Mouse (Mus musculus) telencephalon, adult 2 months (tissue): ENCODE data around the gene Pnma1.

Source experiments
- DNase-seq: peaks from one replicate; pipeline ENCODE4 v3.0.0-alpha.2; 2011; ENCODE audit warnings: low read depth, low spot score

Pnma1 gene

DNA sequence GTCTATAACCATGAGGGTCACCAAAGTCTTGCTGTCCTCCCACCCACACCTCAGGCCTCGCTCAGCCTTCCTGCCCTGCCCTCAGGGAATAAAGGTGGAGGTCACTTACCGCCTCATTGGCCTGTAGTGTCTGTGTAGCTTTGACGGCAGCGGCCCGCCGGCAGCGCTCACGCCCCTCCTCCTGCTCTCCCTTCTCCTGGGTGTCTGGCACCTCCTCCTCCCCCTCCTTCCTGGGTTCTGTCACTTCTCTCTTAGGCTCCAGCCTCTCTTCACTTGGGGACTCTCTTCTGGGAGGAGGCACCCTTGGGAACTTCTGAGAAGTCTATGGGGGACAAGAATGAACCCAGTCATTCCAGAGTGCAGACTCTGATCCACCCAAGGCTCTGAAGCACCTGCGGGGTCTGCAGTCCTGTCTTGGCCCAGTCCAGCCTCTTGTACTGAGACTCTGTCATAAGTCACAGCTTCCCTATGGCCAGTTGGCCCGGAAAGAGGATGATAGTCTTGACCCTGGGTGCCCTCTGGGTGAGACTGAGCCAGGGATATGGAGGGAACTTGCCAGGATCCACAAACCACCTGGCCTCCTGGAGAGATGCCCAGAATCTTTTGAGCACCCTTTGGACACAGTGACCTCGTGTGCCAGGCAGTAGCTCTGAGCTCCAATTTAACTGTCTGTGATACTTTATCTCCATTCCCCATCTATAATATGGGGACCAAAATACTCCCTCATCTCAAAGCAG lies 6.7 kb upstream of the Pnma1 start:
- no peak for DNase-seq

DNA sequence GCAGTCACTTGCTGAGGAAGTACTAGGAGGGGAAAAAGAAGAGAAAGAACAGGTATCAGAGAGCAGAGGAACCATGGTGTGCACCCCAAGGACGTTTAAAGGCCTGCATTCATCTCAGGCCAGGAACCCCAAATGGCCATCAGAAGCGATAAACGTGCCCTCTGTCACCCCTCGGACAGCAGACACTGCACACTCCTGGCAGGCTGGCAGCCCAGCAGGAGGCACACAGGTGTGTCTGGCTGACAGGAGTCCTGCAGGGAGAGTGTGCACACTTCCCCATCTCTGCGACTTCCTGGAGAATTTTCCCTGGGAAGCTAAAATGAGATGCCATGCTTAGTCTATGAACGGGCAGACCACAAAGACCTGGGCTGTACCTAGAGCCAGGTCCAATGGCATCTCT lies 5.1 kb upstream of the Pnma1 start:
- no peak for DNase-seq

DNA sequence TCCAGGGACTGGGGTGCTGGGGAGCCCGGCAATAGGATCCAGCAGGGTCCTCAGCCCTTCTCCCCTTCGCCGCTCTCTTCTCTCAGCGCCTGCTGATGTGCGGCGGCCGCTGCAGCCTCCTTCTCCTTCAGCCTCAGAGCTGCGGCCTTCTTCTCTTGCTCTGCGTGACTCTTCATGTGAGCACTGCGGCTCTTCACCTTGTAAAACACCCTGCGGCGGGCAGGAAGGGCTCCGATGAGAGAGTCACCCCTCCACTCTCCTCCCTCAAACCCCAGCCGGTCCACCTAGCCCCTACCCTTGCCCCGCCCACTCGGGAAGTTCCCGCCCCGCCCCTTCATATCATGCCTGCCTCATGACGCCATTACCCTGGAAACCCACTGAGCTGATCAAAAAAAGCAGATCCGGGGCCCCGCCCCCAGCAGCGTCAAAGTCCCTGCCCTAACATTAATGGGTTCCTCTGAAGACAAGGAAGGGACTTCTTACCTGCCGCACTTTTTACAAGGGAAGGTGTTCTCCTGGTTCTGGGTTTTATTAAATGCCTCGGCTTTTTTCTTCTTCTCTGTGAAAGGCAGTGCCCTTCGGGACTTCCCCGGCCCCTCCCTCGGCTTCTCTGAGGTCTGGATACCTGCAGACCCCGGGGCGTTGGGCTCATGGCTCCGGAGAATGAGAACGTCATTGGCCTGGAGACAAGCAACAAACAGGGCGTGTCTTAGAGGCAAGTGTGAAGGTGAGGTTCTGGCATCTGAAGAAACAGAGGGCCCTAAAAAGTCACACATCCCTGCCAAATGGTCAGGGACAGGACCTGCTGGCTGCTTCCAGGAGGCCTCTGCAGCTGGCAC lies 4.3 kb upstream of the Pnma1 start:
- DNase-seq = no peak

DNA sequence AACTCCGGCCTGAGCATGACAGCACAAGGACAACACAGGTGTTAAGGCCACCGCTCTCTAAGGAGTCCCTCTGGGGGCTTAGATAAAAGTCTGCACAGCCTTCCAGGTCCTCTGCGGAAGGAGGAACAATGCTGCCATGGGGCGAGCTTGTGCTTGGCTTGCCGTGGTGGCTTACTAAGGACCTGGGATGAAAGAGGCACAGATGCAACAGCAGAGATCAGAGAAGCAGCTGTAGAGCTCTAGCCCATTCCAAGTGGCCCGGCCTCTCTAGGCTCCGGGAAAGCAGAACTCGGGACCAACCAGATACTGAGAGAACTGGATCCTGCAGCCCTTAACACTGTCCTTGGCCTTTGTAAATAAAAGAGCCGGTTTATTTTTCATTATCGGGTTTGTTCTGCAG lies 3.6 kb upstream of the Pnma1 start:
- no peak for DNase-seq

DNA sequence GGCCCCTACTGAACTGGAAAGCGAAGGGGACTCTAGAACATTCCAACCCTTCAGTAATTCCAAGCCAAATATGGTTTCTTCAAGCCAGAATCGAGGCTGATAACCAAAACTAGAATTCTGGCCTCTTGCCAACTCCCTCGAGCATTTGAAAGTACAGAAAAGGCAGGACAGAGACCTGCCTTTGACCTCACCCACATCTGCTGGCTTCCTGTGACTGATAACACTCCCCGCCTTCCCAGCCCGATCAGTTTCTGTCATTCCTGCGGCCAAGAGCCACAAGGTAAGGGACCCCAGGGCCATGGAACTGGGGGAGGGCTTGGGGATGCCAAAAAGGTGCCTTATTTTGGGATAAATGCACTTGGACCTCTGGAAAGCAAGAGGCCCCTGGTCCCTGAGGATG lies 2.7 kb upstream of the Pnma1 start:
- DNase-seq = no peak

DNA sequence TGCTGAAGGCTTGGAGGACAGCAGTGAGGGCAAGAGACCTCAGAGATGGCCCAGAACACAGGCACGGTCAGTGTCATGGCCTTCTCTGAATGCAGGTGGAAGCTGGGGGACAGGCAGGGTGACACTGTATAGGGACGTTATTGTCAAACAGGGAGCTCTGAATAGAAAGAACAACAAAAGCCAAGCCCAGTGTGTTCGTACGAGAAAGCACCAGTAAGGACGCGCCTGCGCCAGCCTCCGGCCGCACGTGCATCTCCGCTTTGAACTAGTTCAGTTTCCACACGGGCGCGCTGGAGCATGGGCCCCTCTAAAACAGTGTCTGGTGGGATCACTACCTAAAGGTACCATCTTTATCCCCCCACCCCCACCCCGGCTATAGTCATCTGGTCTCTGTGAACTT lies 1.7 kb upstream of the Pnma1 start:
- no peak for DNase-seq

DNA sequence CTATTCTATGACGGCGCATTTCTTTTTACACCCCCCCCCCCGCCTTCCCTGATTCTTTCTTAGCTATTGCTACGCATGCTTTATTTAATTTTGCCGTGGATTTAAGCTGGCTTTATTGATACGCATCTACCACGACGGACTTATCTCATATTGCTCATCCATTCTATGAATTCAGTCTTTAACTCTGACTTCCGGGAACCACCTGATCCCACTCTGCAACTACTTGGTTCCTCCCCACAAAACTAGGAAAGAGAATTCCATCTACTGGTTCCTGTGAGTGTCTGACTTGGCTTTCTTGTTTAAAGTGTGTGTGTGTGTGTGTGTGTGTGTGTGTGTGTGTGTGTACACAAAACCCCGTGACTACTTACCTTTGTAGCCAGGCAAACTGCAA lies 328 bp upstream of the Pnma1 start:
- no peak for DNase-seq

DNA sequence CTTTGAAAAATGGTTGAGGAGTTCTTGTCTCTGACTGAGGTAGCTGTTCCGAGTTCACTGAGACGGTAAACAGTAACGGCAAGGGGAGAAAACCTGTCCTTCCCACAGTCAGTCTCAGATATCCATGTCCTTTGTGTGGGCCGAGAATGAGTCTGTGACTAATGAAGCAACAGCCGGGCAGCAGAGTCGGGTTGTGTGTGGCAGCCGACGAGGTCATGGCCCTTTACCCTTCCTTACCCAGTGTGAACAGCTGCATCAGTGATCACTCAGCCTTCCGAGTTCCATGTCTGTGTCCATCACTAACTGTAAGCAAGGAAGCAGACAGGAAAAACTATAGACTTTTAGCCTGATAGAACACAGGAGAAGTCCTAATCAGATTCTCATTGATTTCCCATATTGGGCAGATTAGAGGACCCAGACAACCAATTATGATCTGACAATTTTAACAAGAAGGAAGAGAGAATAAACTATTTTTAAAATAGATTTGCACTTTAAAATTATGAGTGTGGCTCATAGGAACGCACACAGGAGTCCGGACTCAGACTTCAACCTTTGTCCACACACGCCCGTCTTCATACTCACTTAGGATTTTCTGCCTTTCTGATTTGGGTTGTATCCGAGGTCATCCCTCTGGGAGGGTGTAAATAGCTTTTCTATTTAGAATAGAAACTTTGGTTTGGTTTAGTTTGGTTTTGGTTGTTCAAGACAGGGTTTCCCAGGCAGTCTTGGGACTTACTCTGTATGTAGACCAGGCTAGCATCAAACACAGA lies 5.8 kb downstream of the Pnma1 start:
- no peak for DNase-seq

DNA sequence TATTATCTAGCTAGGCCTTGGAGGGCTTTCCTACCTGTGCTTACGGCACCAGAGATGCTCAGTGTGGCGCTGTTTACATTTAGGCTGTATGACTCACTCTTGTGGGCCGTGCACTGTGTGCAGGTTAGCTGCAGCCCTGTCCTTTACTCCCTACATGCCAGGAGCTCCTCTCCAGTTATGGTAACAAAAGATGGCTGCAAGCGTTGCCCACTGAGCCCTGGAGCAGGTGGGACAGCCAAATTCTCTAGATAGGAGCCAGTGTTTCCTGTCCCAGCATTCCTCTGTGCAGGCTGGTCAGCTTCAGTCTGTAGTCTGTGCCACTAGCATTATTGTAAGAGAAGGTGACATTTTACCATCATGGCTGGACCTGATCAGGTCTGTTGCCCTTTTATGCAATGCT lies 7.0 kb downstream of the Pnma1 start:
- DNase-seq = no peak

DNA sequence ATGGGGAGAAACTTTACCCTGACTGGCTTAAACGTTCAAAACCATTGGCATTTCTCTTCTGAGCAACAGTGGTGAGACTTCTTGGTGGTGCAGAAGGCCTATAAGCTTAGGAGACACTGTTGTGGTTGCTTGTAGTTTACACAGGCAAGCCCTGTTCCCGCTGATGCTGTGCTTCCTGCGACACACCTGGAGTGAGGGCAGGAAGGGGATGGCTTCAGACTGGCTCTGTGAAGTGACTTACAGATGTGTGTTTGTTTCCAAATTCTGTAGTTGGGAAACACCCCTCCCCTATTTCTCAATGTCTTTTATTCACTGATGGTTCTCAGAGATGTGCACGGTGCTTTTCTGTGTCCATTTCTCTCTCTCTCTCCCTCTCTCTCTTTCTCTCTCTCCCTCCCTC lies 8.2 kb downstream of the Pnma1 start:
- no peak for DNase-seq

DNA sequence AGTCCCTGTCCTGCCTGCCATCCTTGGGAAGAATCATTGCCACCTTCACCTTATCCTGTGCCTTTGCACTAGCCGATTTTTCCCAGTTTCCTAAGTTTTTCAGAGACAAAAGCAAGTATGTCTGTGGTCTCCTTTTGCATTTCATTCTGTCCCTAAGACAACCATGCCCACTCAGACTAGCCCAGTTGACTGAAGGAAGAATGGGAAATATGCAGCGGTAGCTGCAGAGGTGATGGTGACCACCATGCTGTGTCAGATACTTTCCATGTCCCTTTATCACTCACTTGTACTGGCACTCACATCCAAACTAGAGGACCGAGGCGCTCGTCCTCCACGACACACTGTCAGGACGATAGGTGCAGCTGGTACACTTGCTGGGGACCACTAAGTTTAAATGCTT lies 11.2 kb downstream of the Pnma1 start:
- DNase-seq = no peak

DNA sequence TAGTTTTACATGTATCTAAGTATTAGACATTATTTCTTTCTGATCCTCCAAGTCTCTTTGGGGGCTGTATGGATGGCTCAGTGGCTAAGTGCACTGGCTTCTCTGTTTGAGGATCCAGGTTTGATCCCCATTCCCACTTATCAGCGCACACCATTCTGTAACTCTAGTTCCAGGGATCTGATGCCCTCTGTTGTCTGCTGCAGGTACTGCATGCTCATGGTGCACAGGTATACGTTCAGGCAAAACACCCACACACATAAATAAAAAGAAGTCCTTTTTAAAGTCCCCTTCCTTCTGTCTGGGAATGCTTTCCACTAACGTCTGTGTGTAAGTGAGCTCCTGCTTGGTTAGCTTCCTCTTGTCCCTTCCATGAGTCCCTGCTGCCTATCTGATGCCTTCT lies 16.0 kb downstream of the Pnma1 start:
- no peak for DNase-seq

DNA sequence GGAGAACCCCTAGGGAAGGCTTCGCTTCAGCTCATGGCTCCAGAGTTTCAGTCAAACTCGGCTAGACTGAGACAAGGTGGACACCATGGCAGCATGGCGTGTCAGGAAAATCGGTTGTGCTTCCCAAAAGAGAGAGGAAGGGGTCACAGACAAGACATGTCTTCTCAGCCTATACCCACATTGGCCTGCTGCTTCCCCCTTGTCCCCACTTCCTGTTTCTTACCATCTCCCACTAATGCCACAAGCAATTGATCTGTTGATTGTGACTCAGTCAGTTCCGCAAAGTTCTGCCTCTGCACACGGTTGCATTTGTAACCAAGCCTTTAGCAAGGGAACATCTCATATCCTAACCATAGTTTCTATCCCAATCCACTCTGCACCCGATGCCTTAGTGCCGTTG lies 18.4 kb downstream of the Pnma1 start:
- DNase-seq = no peak

DNA sequence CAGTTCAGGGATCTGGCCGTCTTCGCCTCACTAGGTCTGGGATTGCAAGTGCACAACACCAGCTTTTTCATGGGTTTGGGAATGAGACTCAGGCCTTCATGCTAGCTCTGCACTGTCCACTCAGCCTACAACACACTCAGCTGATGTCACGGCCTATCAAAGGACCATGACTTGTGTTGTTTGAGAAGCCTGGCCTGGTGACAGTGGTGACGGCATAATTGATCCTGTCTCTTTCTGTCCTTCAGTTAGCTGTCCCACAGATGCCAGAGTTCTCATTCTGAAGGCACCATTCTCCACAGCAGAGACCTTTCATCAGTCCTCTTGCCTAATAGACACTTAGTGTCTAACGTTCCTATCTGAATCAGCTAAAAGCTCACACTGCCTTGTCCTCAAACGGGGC lies 19.7 kb downstream of the Pnma1 start:
- DNase-seq = peak; percentile 58

DNA sequence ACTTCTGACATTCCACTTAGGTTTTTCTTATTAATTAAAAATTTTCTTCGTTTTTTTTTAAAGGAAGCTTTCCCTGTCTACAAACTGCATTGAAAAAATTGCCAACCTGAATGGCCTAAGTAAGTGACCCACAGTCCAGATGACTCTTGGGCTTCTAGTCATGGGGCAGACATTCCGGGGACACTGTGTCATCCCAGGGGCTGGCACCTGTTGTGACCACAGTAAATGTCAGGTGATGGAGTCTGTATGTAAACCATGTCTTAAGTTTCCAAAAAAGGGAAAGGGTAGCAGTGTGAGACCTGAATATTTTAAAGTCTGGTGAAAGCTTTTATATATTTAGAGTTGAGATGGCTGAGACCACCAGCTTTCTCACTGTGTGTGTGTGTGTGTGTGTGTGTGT lies 21.4 kb downstream of the Pnma1 start:
- no peak for DNase-seq

DNA sequence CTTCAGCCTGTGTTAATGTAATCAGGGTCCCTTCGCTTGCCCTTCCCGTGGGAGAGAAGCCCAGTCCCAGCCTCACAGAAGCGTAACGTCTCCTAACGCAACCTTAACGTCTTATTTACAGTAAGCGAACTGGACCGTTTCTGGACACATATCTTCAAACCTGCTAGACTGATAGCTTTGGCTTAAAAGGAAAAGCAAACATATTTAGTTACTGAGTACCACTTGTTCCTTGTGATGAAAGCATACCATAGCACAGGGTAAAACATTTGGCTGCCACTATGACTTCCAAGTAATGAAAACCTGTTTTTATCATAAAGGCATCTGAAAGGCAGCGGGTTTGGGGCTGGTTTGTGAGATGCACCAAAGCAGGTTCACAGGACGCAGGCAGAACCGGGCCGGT lies 22.4 kb downstream of the Pnma1 start:
- DNase-seq = no peak

DNA sequence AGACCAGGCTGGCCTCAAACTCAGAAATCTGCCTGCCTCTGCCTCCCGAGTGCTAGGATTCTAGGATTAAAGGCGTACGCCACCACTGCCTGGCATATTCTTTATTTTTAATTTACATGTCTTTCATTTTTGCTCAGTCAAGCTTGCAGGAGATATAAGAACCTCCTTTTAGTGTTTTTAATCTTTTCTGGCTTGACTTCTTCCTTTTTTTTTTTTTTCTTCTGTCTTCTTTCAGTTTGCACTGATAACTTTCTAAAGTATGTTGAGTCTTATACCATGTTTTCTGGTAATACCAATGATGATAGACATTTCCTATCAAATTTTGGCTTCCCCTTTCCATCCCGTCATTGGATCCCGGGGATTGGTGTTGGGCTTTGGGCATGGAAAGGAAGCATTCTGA lies 28.7 kb downstream of the Pnma1 start:
- DNase-seq = no peak

DNA sequence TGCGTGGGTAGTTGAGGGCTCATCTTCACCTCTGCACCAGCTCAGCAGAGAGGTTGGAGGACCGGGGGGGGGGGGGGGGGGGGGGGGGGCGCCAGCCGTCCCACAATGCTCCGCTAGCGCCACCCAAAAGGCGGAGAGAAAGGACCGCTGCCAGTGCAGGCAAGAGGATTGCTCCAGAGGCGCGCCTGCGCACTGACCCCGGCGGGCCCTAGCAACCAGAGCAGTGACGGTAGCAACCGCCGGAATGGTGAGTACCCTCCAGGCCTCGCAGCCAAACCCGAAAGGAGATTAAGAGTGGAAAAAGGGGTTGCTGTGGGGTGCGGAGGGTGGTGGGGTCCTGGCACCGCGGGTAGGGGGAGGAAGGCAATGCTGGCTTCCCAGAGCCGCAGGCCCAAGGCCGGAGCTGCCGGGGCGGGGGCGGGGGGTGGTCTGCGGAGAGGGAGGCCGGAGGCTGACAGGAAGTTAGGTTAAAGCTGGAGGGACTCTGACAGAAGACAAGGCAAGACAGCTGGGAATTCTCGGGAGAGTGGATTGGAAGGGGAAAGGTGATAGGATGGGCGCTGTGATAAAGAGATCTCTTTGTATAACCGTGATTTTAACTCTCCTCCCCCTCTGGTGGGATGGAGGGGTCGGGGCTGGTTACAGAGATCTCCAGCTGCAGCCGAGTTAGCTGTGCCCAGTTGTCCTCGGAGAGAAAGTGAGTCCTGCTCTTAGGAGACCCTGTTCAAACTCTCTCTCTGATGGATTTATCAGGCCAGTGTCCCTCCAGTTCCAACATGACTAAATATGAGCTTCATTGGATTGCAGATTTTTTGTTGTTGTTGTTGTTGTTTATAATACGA lies 33.9 kb downstream of the Pnma1 start, which contains the start of gene Dnal1:
Gene Dnal1, plus strand, starts transcription at position 214 of the 842 bp plus-strand sequence.
- peak; percentile 86 for DNase-seq

DNA sequence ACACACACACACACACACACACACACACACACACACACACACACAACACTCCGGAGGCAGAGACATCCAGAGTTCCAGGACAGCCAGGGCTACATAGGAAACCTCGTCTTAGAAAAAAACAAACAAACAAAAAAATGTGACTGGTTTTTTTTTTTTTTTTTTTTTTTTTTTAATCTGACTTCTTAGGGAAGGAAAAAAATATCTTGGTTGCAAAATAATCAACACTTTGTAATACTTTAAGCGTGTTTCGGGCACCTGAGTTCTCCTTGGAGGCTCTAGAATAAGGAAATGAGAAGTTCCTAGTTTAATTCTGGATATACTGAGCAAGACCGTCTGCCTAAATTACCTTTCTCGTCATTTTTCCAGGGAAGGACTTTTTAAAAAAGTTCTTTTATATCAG lies 34.6 kb downstream of the Pnma1 start:
- no peak for DNase-seq

DNA sequence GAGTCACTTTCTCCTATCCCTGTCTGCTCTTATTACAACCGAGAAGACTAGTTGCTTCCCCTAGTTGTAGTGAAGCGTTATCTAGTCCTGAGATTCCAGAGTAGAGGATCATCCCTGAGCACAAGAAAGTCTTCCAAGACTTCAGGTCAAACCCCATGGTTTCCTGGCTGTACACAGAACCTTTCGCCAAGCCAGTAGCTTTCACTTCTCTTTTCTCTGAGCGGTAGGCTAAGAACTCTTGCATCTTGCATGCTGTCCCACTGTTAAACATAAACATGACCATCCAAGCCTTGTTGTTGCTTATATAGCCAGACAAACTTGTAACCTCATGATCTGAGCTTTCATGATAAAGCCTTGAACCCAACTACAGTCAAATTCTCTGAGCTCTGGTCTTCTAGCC lies 37.5 kb downstream of the Pnma1 start:
- DNase-seq = no peak

DNA sequence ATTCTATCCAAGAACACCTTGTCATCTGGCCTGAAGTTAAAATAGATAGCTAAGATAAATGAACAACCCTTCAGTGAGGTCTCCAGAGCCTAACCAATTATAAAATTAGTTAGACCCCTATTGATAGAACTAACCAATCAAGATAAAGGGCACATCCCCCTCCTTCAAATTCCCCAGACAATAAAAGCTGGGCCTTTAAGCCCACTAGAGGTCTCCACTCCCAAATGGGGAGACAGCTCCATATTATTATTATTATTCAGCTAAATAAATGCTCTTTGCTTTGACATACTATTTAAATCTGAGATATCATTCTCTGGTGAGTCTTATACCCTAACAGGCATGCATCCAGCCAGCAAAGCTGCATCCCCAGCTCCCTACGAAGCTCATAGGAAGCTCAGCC lies 38.4 kb downstream of the Pnma1 start:
- no peak for DNase-seq

DNA sequence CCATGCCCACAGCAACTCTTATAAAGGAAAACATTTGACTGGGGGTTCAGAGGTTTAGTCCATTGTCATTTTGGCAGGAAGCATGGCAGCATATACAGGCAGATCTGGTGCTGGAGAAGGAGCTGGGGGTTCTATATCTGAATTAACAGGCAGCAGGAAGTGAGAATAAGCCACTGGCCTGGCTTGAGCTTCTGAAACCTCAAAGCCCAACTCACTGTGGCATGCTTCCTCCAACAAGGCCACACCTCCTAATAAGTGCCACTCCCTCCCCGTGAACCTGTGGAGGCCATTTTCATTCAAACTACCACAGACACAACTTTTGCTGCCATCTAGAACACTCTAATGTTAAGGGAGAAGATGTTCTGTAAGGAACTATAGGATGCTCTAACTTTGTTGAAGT lies 40.6 kb downstream of the Pnma1 start:
- no peak for DNase-seq
